ENCODE assay signal across 8 mouse cellular contexts in the genomic region with DNA sequence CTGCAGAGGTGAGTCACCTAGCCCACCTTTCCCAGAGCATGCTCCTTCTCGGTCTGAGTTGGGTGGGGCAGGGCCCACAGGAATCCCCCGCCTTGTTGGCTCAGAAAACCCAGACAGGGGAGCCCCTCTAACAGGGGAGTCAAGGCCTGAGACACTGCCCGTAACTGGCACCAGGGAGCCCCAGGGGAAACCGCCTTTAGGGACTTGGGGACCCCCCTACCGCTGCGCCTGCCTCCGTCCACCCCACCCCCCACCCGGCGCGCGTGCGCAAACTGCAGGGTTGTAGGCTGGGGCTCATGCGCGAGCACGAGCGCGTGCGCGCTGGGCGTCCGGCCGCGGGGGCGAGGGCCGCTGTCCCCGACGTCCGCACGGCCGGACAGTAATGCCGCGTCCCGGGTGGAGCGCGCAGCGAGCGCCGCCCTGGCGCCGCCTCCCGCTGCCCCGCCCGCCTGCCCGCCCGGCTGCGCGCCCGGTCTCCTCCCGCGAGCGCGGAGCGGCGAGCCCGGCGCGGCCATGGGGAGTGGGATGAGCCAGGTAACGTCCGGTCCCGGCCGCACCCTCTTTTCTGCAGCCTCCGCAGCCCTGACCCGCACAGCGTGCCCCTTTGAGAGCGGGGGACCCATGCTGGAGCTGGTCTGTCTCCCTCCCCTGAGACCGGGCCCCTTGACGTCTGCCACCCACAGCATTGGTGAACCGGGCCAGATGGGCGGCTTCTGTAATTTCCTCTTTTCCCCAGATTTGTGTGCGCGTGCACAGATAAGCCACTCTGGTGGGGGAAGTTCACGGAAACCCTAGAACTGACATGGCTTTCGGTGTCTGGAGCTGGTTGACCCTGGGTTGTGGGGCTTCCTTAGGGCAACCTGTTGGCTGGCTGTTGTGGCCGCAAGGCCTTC. TPM values are rescaled to one million over a fixed set of nuclear protein-coding genes. Genes with fewer than 3 reads are reported as not detected.
DNase-seq lines count a peak whose midpoint lies in the region; ATAC-seq lines count a peak whose summit lies in the region.

TSS of gene Dusp22 (plus strand) at position 387 of the 893 bp plus-strand sequence.

- peak; percentile 62 for ATAC-seq in activated CD4-positive, CD25-positive, alpha-beta regulatory T cell, adult 4 months
- ATAC-seq in common myeloid progenitor, adult 5-6 weeks (replicated peaks; ENCODE audit: low read depth, poor library complexity, severe bottlenecking), result peak; percentile 97
- ATAC-seq in intestine, embryonic 14.5 days (replicated peaks; ENCODE audit: low FRiP score, low TSS enrichment, low read depth), result peak; percentile 94
- peak; percentile 97 for ATAC-seq in megakaryocyte progenitor cell, adult 5-6 weeks (replicated peaks; ENCODE audit: poor library complexity)

- WGBS in intestine, embryonic 14.5 days, result under 1% methylated on average over 63 of the region's 74 CpGs

- H3K9ac ChIP-seq in intestine, embryonic 14.5 days (ENCODE audit: low read length), result peak within 1 kb of the TSS; percentile 70

- H3K9me3 ChIP-seq in intestine, embryonic 14.5 days (ENCODE audit: control insufficient read depth, low read length), result no peaks in the 10 kb centered on the region

- intact Hi-C loops in left cerebral cortex, postnatal 10 days (cut with DNase I), result no loop called here

- DNase-seq in gastrocnemius, postnatal 25 days, result peak; percentile 93
- DNase-seq in intestine, embryonic 14.5 days (ENCODE audit: low spot score), result peak; percentile 87
- peak; percentile 65 to 95 for DNase-seq in left cerebral cortex, postnatal 10 days (ENCODE audit: extremely low spot score in 1 of 2, low spot score in 2 of 2)
- peak; percentile 89 to 91 for DNase-seq in right cerebral cortex, postnatal 10 days (ENCODE audit: low spot score in 2 of 2)
- peak; percentile 89 for DNase-seq in urinary bladder, postnatal 14 days (ENCODE audit: low spot score)

- H3K27ac ChIP-seq in intestine, embryonic 14.5 days (ENCODE audit: low read depth), result peak within 1 kb of the TSS; percentile 39; the same call in 1 of the 2 replicates

- H3K4me3 ChIP-seq in intestine, embryonic 14.5 days (ENCODE audit: low read depth, low read length), result peak within 1 kb of the TSS; percentile 67

- H3K4me1 ChIP-seq in intestine, embryonic 14.5 days (replicated peaks; ENCODE audit: control insufficient read depth, insufficient read depth, low read length), result no peaks in the 10 kb centered on the region

- no peaks in the 10 kb centered on the region for H3K27me3 ChIP-seq in intestine, embryonic 14.5 days (replicated peaks; ENCODE audit: control insufficient read depth, insufficient read depth, low read length)

- no peaks in the 10 kb centered on the region for H3K36me3 ChIP-seq in intestine, embryonic 14.5 days (ENCODE audit: control insufficient read depth, insufficient read depth, low read length)

- peak within 1 kb of the TSS; percentile 59 for H3K4me2 ChIP-seq in intestine, embryonic 14.5 days (ENCODE audit: low read length)

RNA-seq across cellular contexts. Expression of gene Dusp22, which starts in this region (rescaled TPM):
- 1 to 10 TPM; 4.5 to 5.0 TPM for polyA plus RNA-seq in activated CD4-positive, CD25-positive, alpha-beta regulatory T cell, adult 4 months (2017; shearing (Covaris generic))
- 1.0 and 2.4 TPM in 2 replicates for total RNA-seq in common myeloid progenitor, adult 5-6 weeks (2017)
- 10 to 100 TPM; 44.9 to 50.5 TPM for total RNA-seq in gastrocnemius, postnatal 25 days (2021)
- polyA plus RNA-seq in intestine, embryonic 14.5 days (2014; fragmentation: Nextera tagmentation; extraction: Ambion mirVana), result 20.2 and 21.2 TPM in 2 replicates
- total RNA-seq in left cerebral cortex, postnatal 10 days (2021), result 10 to 100 TPM; 27.3 to 30.1 TPM
- total RNA-seq in megakaryocyte progenitor cell, adult 5-6 weeks (2015), result 1.9 and 5.2 TPM in 2 replicates
- total RNA-seq in megakaryocyte progenitor cell, adult 5-6 weeks (2017), result 2.5 and 4.2 TPM in 2 replicates

Comparison
In these comparisons a context has a peak if more than half of its experiments do, and no peak if none do; other contexts are left out.
1. Peak in every context shown above with its lines: DNase-seq, ATAC-seq, H3K4me3 ChIP-seq and H3K27ac ChIP-seq.